Mouse (Mus musculus) cerebellum, adult 2 months (tissue): ENCODE data around the gene Ugt1a6a. TPM values are rescaled to one million over a fixed set of nuclear protein-coding genes. Genes with fewer than 3 reads are reported as not detected.
"Not testable (repeated sequence)": the region's sequence is repeated elsewhere in the genome, so short reads cannot be mapped to it uniquely, and the experiment has no call there.

ENCODE experiments used
- DNase-seq, 2 experiments: peaks; one replicate each; pipeline ENCODE4 v3.0.0; 2021
- H3K27ac ChIP-seq: fragments of 200-500 bp; 2 replicates; pipeline ENCODE4 v1.5.1; 2012; ENCODE audit warnings: low read length, control low read depth, inconsistent platforms; ENCODE audit not compliant: insufficient read depth
- H3K27me3 ChIP-seq: fragments of 200-500 bp; 2 replicates; pipeline ENCODE4 v1.6.1; 2012; ENCODE audit warnings: inconsistent platforms, mild to moderate bottlenecking, low read length, moderate library complexity; ENCODE audit not compliant: control insufficient read depth, insufficient read depth
- H3K4me1 ChIP-seq: fragments of 200-500 bp; 2 replicates; pipeline ENCODE4 v1.6.1; 2011; ENCODE audit warnings: low read length; ENCODE audit not compliant: control insufficient read depth, insufficient read depth
- H3K4me3 ChIP-seq: fragments of 200-500 bp; replicated peaks from 2 replicates; pipeline ENCODE3; 2011; ENCODE audit warnings: mild to moderate bottlenecking, low read depth, low read length, control low read depth; ENCODE audit not compliant: insufficient read depth
- CTCF ChIP-seq: fragments of 200-500 bp; IDR thresholded peaks from 2 replicates; pipeline ENCODE4 v1.5.1; 2011; ENCODE audit warnings: low read depth, mild to moderate bottlenecking, control low read depth, low read length, moderate library complexity, borderline replicate concordance; ENCODE audit not compliant: insufficient read depth
- POLR2A ChIP-seq: fragments of 200-500 bp; IDR thresholded peaks from 2 replicates; pipeline ENCODE4 v1.6.1; 2011; ENCODE audit warnings: low read length, control low read depth, borderline replicate concordance; ENCODE audit not compliant: insufficient read depth
- WGBS: fragments of 180-500 bp; shearing (Covaris S2); methylation state at CpG from one replicate; pipeline ENCODE4 v1.1.7; 2018; 5-methylcytosine and 5-hydroxymethylcytosine counted together
- polyA plus RNA-seq: library from polyadenylated mRNA; depleted of rRNA; stranded (reverse); fragments of >200 nt; gene quantifications from 2 replicates; pipeline ENCODE4 v1.2.3, GENCODE M21; 2012

Ugt1a6a gene
- polyA plus RNA-seq, 1 experiment = 0.44 TPM

DNA sequence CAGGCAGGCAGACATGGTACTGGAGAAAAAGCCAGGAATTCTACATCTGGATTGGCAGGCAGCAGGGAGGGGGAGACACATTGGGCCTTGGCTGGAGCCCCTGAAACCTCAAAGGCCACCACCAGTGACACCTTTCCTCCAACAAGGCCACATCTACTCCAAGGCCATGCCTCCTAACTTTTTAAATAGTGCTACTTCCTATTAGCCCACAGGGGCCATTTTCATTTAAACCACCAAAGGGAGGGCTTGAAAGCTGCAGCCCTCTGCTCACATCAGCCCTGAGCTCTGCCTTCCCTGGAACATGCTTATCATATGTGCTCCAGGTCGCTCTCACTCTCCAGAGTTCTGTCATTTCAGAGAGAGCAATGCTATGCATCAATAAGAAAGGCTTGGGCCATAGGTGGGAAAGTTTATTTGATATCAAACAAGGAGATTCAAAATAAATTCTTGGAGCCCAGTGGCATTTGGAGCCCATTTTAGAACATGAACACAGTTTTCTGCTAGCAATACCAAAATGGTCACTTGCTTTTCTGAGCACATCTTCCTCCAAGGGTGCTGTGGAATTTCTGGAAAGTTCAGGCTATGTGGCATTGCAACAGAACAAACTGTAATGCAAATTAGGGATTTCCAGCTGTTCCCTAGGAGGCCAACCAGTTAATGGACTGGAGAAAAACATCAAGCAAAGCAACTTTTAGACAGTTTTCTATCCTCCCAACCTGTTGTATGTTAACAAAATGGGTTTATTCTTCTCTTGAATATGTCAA is 29.8 kb upstream of the Ugt1a6a start:
- WGBS = 88% methylated on average over 1 of the region's 1 CpGs
- DNase-seq = no peak
- no peaks in the 10 kb centered on the region for H3K27me3 ChIP-seq
- H3K4me1 ChIP-seq = no peaks in the 10 kb centered on the region
- TF ChIP-seq CTCF (no peak), POLR2A (no peak)
- H3K4me3 ChIP-seq = no peak overlapping the region
- H3K27ac ChIP-seq = no peak overlapping the region

DNA sequence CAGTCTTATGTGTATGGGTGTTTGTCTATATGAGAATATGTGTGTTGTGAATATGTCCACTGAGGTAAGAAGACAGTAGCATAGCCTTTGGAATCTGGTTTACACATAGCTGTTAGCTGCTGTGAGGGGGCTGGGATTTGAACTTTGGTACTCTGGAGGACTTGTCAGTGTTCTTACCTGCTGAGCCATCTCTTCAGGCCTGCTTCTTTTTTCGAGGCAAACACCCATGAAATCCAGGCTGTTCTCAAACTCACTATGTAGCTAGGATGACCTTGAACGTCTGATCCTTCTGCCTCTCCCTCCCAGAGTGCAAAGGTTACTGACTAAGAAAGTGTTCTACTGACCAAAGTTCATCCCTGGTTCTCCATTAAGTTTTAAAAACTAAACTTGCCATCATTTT is 29.0 kb upstream of the Ugt1a6a start:
- Histone ChIP-seq H3K4me3 (no peak overlapping the region), H3K27ac (no peak overlapping the region), H3K27me3 (no peaks in the 10 kb centered on the region), H3K4me1 (no peaks in the 10 kb centered on the region)
- no peak for DNase-seq
- no peak for TF ChIP-seq POLR2A
- TF ChIP-seq CTCF = no peak
- WGBS = 50% methylated on average over 2 of the region's 2 CpGs

DNA sequence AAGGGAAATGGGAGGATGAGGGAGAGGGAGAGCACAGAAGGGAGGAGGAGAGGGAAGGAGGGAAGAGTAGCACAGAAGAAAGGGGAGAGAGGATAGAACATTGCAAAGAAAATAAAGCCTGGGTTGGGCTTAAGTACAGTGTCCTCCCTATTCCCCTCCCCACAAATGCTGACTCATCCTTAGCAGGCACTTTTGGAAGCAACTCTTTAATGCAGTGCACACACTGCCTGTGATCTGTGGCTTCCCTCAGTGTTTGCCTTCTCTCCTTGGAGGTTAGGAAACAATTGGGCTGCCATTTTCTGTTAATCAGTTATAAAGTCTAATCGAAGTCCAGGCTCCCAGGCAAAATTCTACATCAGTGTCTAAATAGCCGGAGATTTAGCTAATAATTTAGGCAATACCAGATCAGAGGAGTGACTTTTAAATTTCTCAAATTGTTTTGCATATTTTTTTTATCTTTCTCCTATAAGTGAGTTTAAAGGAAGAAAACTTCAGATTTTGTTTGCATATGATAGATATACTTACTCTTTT is 25.5 kb upstream of the Ugt1a6a start:
- not testable (repeated sequence) for DNase-seq, H3K27me3 ChIP-seq, H3K4me3 ChIP-seq, H3K4me1 ChIP-seq, H3K27ac ChIP-seq
- 87% methylated on average over 2 of the region's 2 CpGs for WGBS

DNA sequence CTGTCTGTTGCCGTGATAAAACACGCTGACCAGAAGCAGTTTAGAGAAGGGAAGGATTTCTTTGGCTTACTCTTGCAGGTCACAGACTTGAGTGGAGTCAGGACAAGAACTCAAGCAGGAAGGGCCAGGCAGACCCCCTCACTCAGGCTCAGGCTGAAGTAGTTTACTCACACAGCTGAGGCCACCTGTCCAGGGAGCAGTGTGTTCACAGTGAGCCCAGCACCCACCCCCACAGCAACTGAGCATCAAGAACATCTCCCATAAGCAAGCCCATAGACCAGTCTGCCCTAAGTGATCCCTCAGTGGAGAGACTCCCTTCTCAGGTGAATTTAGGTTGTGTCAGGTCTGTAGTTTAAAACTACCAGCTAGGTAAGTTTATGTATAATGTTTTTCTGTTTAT is 25.0 kb upstream of the Ugt1a6a start:
- not testable (repeated sequence) for H3K27me3 ChIP-seq, H3K4me3 ChIP-seq, DNase-seq, H3K4me1 ChIP-seq, H3K27ac ChIP-seq
- WGBS = 84% methylated on average over 2 of the region's 2 CpGs

DNA sequence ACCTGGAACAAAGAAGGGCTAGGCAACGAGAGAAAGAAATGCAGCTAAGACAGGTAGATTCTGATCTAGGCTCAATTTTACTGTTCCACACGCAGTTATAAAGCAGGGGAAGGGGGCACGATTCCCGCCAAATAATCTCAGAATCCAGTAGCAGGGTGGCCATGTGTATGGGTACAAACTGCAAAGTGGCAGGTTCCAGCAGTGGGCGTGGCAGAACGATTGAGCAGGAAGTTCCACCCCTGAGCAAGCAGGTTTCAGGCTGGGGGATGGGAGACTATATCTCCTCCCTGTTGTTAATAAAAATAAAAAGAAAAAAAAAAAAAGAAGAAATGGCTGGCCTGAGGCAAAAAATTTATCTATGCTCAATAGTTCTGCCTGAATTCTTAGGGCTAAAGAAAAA is 21.8 kb upstream of the Ugt1a6a start:
- not testable (repeated sequence) for H3K4me1 ChIP-seq, H3K27ac ChIP-seq, DNase-seq, H3K27me3 ChIP-seq, H3K4me3 ChIP-seq
- WGBS = 91% methylated on average over 6 of the region's 6 CpGs

DNA sequence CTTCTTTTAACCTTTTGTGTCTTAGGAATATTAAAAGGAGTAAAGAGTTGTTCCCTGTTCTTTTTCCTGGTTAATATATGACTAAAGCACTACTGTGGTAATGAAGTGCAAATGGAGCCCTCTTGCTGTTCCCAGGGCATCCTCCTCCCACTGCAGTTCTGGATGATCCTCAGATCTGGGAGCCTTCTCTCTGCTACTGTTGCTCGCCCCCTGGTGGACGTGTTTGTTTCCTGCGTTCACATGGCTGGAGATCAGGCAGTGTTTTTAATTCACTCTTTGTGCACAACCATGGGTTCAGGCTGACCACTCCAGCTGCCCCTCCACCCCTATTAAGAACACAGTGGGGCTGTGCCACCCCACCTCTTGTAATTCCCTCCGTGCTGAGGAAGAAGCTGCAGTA is 14.1 kb upstream of the Ugt1a6a start:
- not testable (repeated sequence) for H3K27ac ChIP-seq, H3K4me1 ChIP-seq, DNase-seq, H3K27me3 ChIP-seq, H3K4me3 ChIP-seq
- 0 out of 2 replicates have a peak, but pooled peaks have one; percentile 18 for TF ChIP-seq CTCF
- 12% methylated on average over 4 of the region's 4 CpGs for WGBS

DNA sequence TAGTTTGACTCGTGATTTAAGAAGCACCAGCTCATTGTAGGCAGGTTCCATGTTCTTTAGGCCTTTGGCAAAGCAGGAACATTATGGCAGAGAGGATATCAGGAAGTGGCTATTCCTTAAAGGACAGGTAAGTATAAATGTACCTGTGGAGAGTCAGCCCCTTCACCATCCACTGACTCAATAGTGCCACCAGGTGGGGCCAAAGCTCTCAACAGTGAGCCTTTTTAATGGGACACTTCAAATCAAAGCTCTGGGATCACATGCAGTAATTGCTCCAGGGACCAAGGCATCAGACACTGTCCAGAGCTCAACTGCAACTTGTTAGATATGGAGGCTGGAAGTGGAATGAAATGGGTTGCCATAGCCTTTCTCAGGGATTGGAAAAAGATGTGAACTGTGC is 13.1 kb upstream of the Ugt1a6a start:
- not testable (repeated sequence) for DNase-seq, H3K4me3 ChIP-seq, H3K27me3 ChIP-seq, H3K4me1 ChIP-seq, H3K27ac ChIP-seq
- no CpG with 5 or more reads among the region's 1 CpGs for WGBS

DNA sequence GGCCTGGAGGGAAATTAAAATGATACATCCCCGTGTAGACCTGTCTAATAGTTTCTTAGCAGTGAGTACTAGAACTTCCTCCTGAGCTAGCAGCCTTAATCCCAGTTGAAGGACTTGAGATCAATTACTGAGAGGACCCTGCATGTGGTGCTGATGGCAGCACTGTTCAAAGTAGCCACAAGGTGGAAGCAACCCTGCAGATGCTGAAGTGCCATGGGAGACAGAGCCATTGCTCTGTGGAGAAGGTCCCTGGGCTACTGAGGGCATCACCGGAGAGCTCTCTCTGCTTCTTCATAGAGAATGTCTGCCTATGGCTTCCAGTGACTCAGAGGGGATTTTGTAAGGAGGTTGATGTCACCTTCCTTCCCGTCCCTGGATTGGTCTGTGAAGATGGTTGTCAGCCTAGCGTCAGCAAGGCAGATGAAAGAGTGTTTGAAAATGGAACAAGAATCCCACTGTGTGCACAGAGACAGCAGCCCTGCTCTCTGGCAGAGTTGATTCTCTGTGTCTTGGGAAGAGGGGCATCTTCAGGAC is 8.7 kb upstream of the Ugt1a6a start:
- not testable (repeated sequence) for H3K27me3 ChIP-seq, H3K27ac ChIP-seq, DNase-seq, H3K4me1 ChIP-seq, H3K4me3 ChIP-seq
- 80% methylated on average over 4 of the region's 4 CpGs for WGBS

DNA sequence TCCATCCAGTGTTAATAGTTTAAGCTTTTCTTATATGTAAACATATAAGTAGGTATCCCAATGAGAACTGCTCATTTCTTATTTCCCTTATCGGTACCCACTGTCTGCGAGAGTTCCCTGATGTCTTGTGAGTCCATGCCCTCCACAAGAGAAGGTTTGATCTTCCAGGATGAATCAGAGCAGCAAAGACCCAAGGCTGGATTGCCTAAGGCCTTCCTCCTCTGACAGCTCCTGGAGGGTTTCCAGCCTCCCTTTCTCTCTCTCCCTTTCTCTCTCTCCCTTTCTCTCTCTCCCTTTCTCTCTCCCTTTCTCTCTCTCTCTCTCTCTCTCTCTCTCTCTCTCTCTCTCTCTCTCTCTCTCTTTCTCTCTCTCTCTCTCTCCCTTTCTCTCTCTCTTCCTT is 5.5 kb upstream of the Ugt1a6a start:
- not testable (repeated sequence) for H3K4me1 ChIP-seq, H3K27ac ChIP-seq, H3K27me3 ChIP-seq, H3K4me3 ChIP-seq, DNase-seq
- 84% methylated on average over 2 of the region's 2 CpGs for WGBS

DNA sequence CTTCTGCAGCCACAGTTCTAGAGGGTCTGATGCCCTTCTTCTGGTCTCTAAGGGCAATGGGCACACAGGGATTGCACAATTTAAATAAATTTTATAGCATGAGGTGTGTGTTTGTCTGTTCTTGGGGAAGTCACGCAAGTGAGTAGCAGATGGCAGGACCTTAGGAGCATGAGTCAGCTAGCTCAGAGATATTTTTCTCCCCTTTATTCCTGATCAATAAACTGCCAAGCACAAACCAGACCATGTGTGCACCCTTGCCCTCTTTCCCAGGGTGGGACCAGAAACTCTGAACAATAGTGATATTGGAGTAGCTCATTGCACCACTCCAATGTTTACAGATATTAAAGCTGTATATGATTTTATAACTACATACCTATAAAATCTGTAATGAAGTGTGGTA is 4.4 kb upstream of the Ugt1a6a start:
- not testable (repeated sequence) for H3K4me3 ChIP-seq, DNase-seq, H3K4me1 ChIP-seq, H3K27ac ChIP-seq, H3K27me3 ChIP-seq
- WGBS = 86% methylated on average over 1 of the region's 1 CpGs
